19 mouse cellular contexts compared by ENCODE assay signal in genomic region chr16:31631046-31631445, GRCm38 (mm10).
"Had no signal": no experiment of that assay in that cellular context is flagged by ENCODE, and none has a peak within 500 bp of the region (broad histone marks: within the 10 kb centered on the region; RNA-seq: fewer than 3 reads in every experiment).

No protein-coding gene starts in this region.

- H3K4me1 ChIP-seq: lung, embryonic 15.5 days; midbrain, embryonic 15.5 days; neural tube, embryonic 13.5 days; neural tube, embryonic 15.5 days had no signal

- H3K27me3 ChIP-seq: lung, embryonic 15.5 days; megakaryocyte, embryonic 14.5 days; midbrain, embryonic 13.5 days; midbrain, embryonic 15.5 days; neural tube, embryonic 13.5 days; neural tube, embryonic 15.5 days had no signal

- H3K27ac ChIP-seq: liver, embryonic 14.5 days; lung, embryonic 15.5 days; macrophage; midbrain, embryonic 13.5 days; midbrain, embryonic 15.5 days; neural tube, embryonic 13.5 days; neural tube, embryonic 15.5 days had no signal

- H3K9ac ChIP-seq: liver, embryonic 14.5 days; lung, embryonic 15.5 days; midbrain, embryonic 13.5 days; midbrain, embryonic 15.5 days; neural tube, embryonic 13.5 days; neural tube, embryonic 15.5 days had no signal

- DNase-seq: lung, adult 18-20 months; lung, postnatal 14 days; lung, postnatal 36 days; retina, postnatal 1 day; right cerebral cortex, adult 18-20 months; right cerebral cortex, postnatal 25 days; right cerebral cortex, postnatal 4 days; spleen, adult 18-20 months; thymus, adult 18-20 months; thymus, postnatal 25 days; thymus, postnatal 4 days had no signal

- H3K9me3 ChIP-seq: lung, embryonic 15.5 days; midbrain, embryonic 13.5 days; midbrain, embryonic 15.5 days; neural tube, embryonic 15.5 days had no signal

- H3K36me3 ChIP-seq: lung, embryonic 15.5 days; midbrain, embryonic 13.5 days; midbrain, embryonic 15.5 days; neural tube, embryonic 13.5 days; neural tube, embryonic 15.5 days had no signal

- H3K4me3 ChIP-seq: lung, embryonic 15.5 days; megakaryocyte, embryonic 14.5 days; midbrain, embryonic 13.5 days; midbrain, embryonic 15.5 days; neural tube, embryonic 13.5 days; neural tube, embryonic 15.5 days had no signal
